Mouse (Mus musculus): Measurements from ENCODE around the gene Polr2e.

Polr2e gene

DNA sequence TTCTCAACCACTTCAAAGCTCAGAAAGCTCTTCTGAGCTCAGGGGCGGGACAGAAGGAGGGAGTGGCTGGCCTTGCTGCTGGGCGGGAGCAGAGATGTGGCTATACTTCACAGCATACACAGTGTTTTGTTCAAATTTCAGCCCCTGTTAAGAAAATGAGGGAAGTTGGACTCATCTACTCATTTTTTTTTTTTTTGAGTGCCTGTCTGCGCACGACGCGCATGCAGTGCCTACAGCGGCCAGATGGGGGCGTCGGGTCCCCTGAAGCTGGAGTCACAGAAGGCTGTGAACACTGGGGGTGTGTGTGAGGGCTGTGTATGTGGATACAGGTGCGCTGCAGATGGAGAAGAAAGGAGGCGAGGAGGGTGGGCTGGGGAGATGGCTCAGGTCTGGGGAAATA, 52.6 kb downstream of the Polr2e start:
- DNase-seq, result peak; percentile 87

DNA sequence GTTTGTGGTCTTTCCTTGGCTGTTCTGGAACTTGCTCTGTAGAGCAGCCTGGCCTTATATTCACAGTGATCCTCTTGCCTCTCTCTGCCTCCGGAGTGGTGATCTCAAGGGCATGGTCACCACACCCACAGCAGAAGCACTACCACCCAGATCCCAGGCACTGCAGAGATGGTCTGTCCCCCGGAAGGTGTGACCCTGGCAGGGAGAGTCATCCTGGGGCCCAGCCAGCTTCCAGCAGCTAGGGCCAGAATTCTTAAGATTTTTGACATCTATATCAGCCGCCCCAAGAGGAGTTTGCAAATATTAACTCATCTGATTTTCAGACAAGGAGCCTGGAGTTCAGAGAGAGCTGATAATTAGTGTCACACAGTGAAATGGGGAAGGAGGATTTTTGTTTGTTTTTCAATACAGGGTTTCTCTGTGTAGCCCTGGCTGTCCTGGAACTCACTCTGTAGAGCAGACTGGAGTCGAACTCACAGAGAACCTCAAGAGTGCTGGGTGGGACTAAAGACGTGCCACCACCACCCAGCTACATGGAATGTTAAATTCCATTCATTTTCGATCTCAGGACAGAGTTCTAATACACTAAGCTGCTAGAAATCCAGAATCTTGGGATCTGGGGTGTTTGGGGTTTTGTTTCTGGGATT, 53.2 kb downstream of the Polr2e start:
- no peak for DNase-seq
